Mouse (Mus musculus) ovary, postnatal 36 days (tissue): ENCODE results near the gene Acsl3.
A peak's percentile ranks its signal among the peaks of the same experiment; 100 is the strongest.

Source experiments
- DNase-seq: peaks from one replicate; pipeline ENCODE4 v3.0.0; 2022; ENCODE audit warnings: low spot score, mixed read lengths

The Acsl3 gene

DNA sequence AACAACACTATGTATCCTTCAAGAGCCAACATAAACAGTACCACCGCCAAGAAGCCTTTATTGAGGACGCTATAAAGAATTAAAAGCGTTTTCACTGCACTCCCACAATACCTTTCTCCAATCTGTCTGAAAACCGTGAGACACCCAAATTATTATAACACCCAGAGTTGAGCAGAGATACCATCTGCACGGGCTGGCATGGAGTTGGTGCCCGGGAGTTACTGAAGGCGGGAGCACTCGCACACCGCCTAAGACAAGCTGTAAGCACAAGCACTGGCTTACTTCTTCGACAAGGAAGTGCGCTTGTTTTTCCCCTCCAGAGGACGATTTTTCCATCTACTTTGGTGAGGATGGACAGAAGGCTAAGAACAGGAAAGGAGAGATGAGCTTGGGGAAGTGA lies 84.6 kb downstream of the Acsl3 start:
- DNase-seq = no peak

DNA sequence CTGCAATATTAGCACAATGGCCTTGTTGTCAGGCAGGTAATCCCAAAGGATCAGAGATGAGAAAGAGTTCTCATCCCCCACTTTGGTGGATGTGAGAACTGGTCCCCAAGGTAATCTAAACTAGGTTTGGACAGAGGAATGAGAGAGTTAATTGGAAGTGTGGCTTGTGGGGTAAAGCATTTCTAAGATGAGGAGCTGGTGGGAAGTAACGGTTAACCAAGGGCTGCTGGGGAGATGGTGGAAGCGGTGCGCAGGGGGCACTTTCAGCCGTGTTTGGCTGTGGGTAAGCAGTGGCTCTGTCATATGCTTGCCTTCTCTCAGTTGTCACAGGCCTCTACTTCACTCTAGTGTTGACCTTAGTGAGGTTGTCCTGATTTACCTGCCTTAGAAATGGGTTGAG lies 85.7 kb downstream of the Acsl3 start:
- DNase-seq = no peak

DNA sequence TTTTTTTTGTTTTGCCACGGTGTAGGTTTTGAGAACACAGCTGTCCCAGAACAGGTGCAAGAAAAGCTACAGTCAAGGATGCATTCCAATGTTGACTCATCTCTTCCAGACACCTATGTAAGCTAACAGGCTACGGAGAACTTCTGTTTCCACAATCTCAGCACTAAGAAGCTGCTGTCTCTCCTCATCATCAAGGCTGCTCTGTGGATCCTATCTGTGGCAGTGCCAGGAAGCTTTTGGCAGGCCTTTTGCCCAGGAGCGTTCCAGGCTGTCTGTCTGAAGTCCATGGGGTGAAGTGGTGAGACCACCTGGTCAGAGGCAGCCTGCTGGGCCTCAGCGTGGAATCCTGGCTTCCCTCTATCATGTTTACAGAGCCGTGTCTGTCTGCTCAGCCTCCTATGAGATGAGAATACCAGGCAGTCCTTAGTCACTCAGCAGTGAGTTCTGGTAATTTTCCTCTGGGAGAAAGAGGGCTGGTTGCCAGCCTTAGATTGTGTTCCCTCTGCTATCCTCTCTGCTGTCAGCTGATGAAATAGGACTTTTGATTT lies 87.7 kb downstream of the Acsl3 start:
- DNase-seq = peak; percentile 21
